Mouse (Mus musculus): ENCODE measurements at regions not wholly inside any gene's neighbourhood (a gene's known extent, or its start where the extent isn't known, plus 50 kb on each side); places are given as distances from the start of the nearest gene placed in this dataset.

- ATAC-seq = no peak
- Histone ChIP-seq H3K4me2 (ENCODE audit: low read depth, low read length) (no peak overlapping the region), H3K36me3 (replicated peaks; ENCODE audit: insufficient read depth, low read length) (no peaks in the 10 kb centered on the region), H3K9ac (replicated peaks) (no peak overlapping the region), H3K4me3 (ENCODE audit: low read depth, low read length) (no peak overlapping the region), H3K4me1 (ENCODE audit: insufficient read depth) (no peaks in the 10 kb centered on the region), H3K9me3 (ENCODE audit: low read length) (no peaks in the 10 kb centered on the region), H3K27me3 (ENCODE audit: insufficient read depth, low read length) (no peaks in the 10 kb centered on the region), H3K27ac (ENCODE audit: low read depth) (no peak overlapping the region)
- DNase-seq = no peak
- 72% methylated on average over 1 of the region's 1 CpGs for WGBS (ENCODE audit: insufficient replicate concordance)
- TF ChIP-seq EP300 (IDR thresholded peaks at IDR 0.05; ENCODE audit: low read depth) (no peak), CTCF (IDR thresholded peaks at IDR 0.05; ENCODE audit: low read depth) (no peak)
Observed at GRCm38 (mm10) chr10:26544796-26545195, 169.0 kb upstream of the L3mbtl3 start.

GRCm38 (mm10) chr10:26556246-26556645 is 180.5 kb upstream of the L3mbtl3 start:
- 86% methylated on average over 8 of the region's 8 CpGs for WGBS (ENCODE audit: insufficient replicate concordance)
- Histone ChIP-seq H3K4me3 (ENCODE audit: low read depth, low read length) (no peak overlapping the region), H3K4me1 (ENCODE audit: insufficient read depth) (no peaks in the 10 kb centered on the region)

GRCm38 (mm10) chr10:26558118-26558517 is 182.3 kb upstream of the L3mbtl3 start:
- Histone ChIP-seq H3K4me1 (ENCODE audit: insufficient read depth) (no peaks in the 10 kb centered on the region), H3K27ac (ENCODE audit: low read depth) (no peak overlapping the region), H3K9ac (replicated peaks) (no peak overlapping the region), H3K4me2 (ENCODE audit: low read depth, low read length) (no peak overlapping the region), H3K9me3 (ENCODE audit: low read length) (no peaks in the 10 kb centered on the region), H3K36me3 (replicated peaks; ENCODE audit: insufficient read depth, low read length) (no peaks in the 10 kb centered on the region), H3K27me3 (ENCODE audit: insufficient read depth, low read length) (no peaks in the 10 kb centered on the region), H3K4me3 (ENCODE audit: low read depth, low read length) (no peak overlapping the region)
- DNase-seq (no peak), ATAC-seq (no peak)
- 33% methylated on average over 1 of the region's 1 CpGs for WGBS (ENCODE audit: insufficient replicate concordance)
- TF ChIP-seq CTCF (IDR thresholded peaks at IDR 0.05; ENCODE audit: low read depth) = no peak

More at GRCm38 (mm10) chr10:26556246-26556645, 180.5 kb upstream of the L3mbtl3 start:
- no peaks in the 10 kb centered on the region for H3K36me3 ChIP-seq (replicated peaks; ENCODE audit: insufficient read depth, low read length)
- no peak for DNase-seq
- H3K4me2 ChIP-seq (ENCODE audit: low read depth, low read length) = no peak overlapping the region
- no peaks in the 10 kb centered on the region for H3K9me3 ChIP-seq (ENCODE audit: low read length)
- TF ChIP-seq CTCF (IDR thresholded peaks at IDR 0.05; ENCODE audit: low read depth) (no peak), EP300 (IDR thresholded peaks at IDR 0.05; ENCODE audit: low read depth) (no peak)
- no peak overlapping the region for H3K27ac ChIP-seq (ENCODE audit: low read depth)
- no peaks in the 10 kb centered on the region for H3K27me3 ChIP-seq (ENCODE audit: insufficient read depth, low read length)
- no peak overlapping the region for H3K9ac ChIP-seq (replicated peaks)
- ATAC-seq = no peak

- Histone ChIP-seq H3K4me2 (ENCODE audit: low read depth, low read length) (no peak overlapping the region), H3K4me3 (ENCODE audit: low read depth, low read length) (no peak overlapping the region), H3K27ac (ENCODE audit: low read depth) (no peak overlapping the region), H3K9ac (replicated peaks) (no peak overlapping the region), H3K36me3 (replicated peaks; ENCODE audit: insufficient read depth, low read length) (no peaks in the 10 kb centered on the region), H3K27me3 (ENCODE audit: insufficient read depth, low read length) (no peaks in the 10 kb centered on the region), H3K9me3 (ENCODE audit: low read length) (no peaks in the 10 kb centered on the region), H3K4me1 (ENCODE audit: insufficient read depth) (no peaks in the 10 kb centered on the region)
- DNase-seq (no peak), ATAC-seq (no peak)
- TF ChIP-seq EP300 (IDR thresholded peaks at IDR 0.05; ENCODE audit: low read depth) (no peak), CTCF (IDR thresholded peaks at IDR 0.05; ENCODE audit: low read depth) (no peak)
- WGBS (ENCODE audit: insufficient replicate concordance) = 44% methylated on average over 4 of the region's 4 CpGs
Observed at GRCm38 (mm10) chr10:26559323-26559722, 183.6 kb upstream of the L3mbtl3 start.

GRCm38 (mm10) chr10:26560456-26560855 is 184.7 kb upstream of the L3mbtl3 start:
- WGBS (ENCODE audit: insufficient replicate concordance) = 83% methylated on average over 4 of the region's 4 CpGs
- H3K36me3 ChIP-seq (replicated peaks; ENCODE audit: insufficient read depth, low read length) = no peaks in the 10 kb centered on the region

GRCm38 (mm10) chr10:26564462-26564861 is 188.7 kb upstream of the L3mbtl3 start:
- no peaks in the 10 kb centered on the region for H3K4me1 ChIP-seq (ENCODE audit: insufficient read depth)
- 0 out of 2 replicates have a peak overlapping the region, but pooled peaks have one; percentile 7 for H3K4me2 ChIP-seq (ENCODE audit: low read depth, low read length)
- no peaks in the 10 kb centered on the region for H3K9me3 ChIP-seq (ENCODE audit: low read length)
- H3K9ac ChIP-seq (replicated peaks) = no peak overlapping the region
- ATAC-seq (peak; percentile 44; the same call in 1 of the 2 replicates), DNase-seq (peak; percentile 22)
- no peaks in the 10 kb centered on the region for H3K27me3 ChIP-seq (ENCODE audit: insufficient read depth, low read length)
- no peaks in the 10 kb centered on the region for H3K36me3 ChIP-seq (replicated peaks; ENCODE audit: insufficient read depth, low read length)
- no peak for TF ChIP-seq CTCF (IDR thresholded peaks at IDR 0.05; ENCODE audit: low read depth)
- 0 out of 2 replicates have a peak, but pooled peaks have one; percentile 33 for TF ChIP-seq EP300 (IDR thresholded peaks at IDR 0.05; ENCODE audit: low read depth)
- 31% methylated on average over 11 of the region's 11 CpGs for WGBS (ENCODE audit: insufficient replicate concordance)
- H3K4me3 ChIP-seq (ENCODE audit: low read depth, low read length) = no peak overlapping the region
- no peak overlapping the region for H3K27ac ChIP-seq (ENCODE audit: low read depth)

More at GRCm38 (mm10) chr10:26560456-26560855, 184.7 kb upstream of the L3mbtl3 start:
- H3K9me3 ChIP-seq (ENCODE audit: low read length) = no peaks in the 10 kb centered on the region
- no peak for ATAC-seq
- no peak overlapping the region for H3K9ac ChIP-seq (replicated peaks)
- TF ChIP-seq EP300 (IDR thresholded peaks at IDR 0.05; ENCODE audit: low read depth) = no peak
- no peak for TF ChIP-seq CTCF (IDR thresholded peaks at IDR 0.05; ENCODE audit: low read depth)
- no peak overlapping the region for H3K4me3 ChIP-seq (ENCODE audit: low read depth, low read length)
- H3K27me3 ChIP-seq (ENCODE audit: insufficient read depth, low read length) = no peaks in the 10 kb centered on the region
- no peak overlapping the region for H3K4me2 ChIP-seq (ENCODE audit: low read depth, low read length)
- no peaks in the 10 kb centered on the region for H3K4me1 ChIP-seq (ENCODE audit: insufficient read depth)
- DNase-seq = no peak
- no peak overlapping the region for H3K27ac ChIP-seq (ENCODE audit: low read depth)

GRCm38 (mm10) chr10:26567613-26568012 is 185.6 kb upstream of the Arhgap18 start:
- no peak overlapping the region for H3K4me2 ChIP-seq (ENCODE audit: low read depth, low read length)
- ATAC-seq = no peak
- TF ChIP-seq CTCF (IDR thresholded peaks at IDR 0.05; ENCODE audit: low read depth) (no peak), EP300 (IDR thresholded peaks at IDR 0.05; ENCODE audit: low read depth) (no peak)
- H3K9me3 ChIP-seq (ENCODE audit: low read length) = no peaks in the 10 kb centered on the region
- H3K27ac ChIP-seq (ENCODE audit: low read depth) = no peak overlapping the region
- DNase-seq = no peak
- H3K9ac ChIP-seq (replicated peaks) = no peak overlapping the region
- no peak overlapping the region for H3K4me3 ChIP-seq (ENCODE audit: low read depth, low read length)
- H3K36me3 ChIP-seq (replicated peaks; ENCODE audit: insufficient read depth, low read length) = no peaks in the 10 kb centered on the region
- 83% methylated on average over 4 of the region's 4 CpGs for WGBS (ENCODE audit: insufficient replicate concordance)
- H3K27me3 ChIP-seq (ENCODE audit: insufficient read depth, low read length) = no peaks in the 10 kb centered on the region
- H3K4me1 ChIP-seq (ENCODE audit: insufficient read depth) = no peaks in the 10 kb centered on the region

Data from liver, postnatal 0 days (tissue).